In genomic region chr2:26907109-26907508, GRCm38 (mm10) we compare ENCODE assay signal across 8 mouse cellular contexts. TPM values are rescaled to one million over a fixed set of nuclear protein-coding genes. Genes with fewer than 3 reads are reported as not detected.
DNase-seq lines count a peak whose midpoint lies in the region; ATAC-seq lines count a peak whose summit lies in the region.

No protein-coding gene starts in this region.

- no peak overlapping the region for H3K27ac ChIP-seq in kidney, embryonic 16.5 days (ENCODE audit: low read length)

- H3K4me2 ChIP-seq in kidney, embryonic 16.5 days (replicated peaks; ENCODE audit: low read depth, low read length), result no peak overlapping the region

- H3K4me1 ChIP-seq in kidney, embryonic 16.5 days (ENCODE audit: insufficient read depth, low read length), result peaks cover 39% of the 10 kb centered on the region

- DNase-seq in CD4-positive, CD25-positive, alpha-beta regulatory T cell, adult 2 months (ENCODE audit: low read depth, low spot score), result peak; percentile 73
- DNase-seq in kidney, adult 18-20 months, result peak; percentile 59
- DNase-seq in ZHBTc4 (ENCODE audit: low read depth, low spot score), result peak; percentile 54
- peak; percentile 60 to 83 for DNase-seq in kidney, postnatal 36 days
- DNase-seq in splenic B cell, adult 2 months (ENCODE audit: low read depth, low spot score), result peak; percentile 75
- DNase-seq in left cerebral cortex, adult 18-20 months (ENCODE audit: low spot score in 2 of 2), result no peak

- peaks cover 36% of the 10 kb centered on the region for H3K36me3 ChIP-seq in kidney, embryonic 16.5 days (ENCODE audit: insufficient read depth, low read length)
- H3K36me3 ChIP-seq in splenic B cell, adult 2 months (ENCODE audit: control insufficient read depth, insufficient read depth, low read length, poor library complexity, severe bottlenecking), result peaks cover 5% of the 10 kb centered on the region

- H3K27me3 ChIP-seq in kidney, embryonic 16.5 days (ENCODE audit: insufficient read depth, low read length), result no peaks in the 10 kb centered on the region
- H3K27me3 ChIP-seq in splenic B cell, adult 2 months (ENCODE audit: control insufficient read depth, insufficient read depth, low read length, poor library complexity, severe bottlenecking), result no peaks in the 10 kb centered on the region

- WGBS in kidney, embryonic 16.5 days, result 42% methylated on average over 4 of the region's 4 CpGs

- no peaks in the 10 kb centered on the region for H3K9me3 ChIP-seq in kidney, embryonic 16.5 days (ENCODE audit: low read length)

- ATAC-seq in CD4-positive, CD25-positive, alpha-beta regulatory T cell, adult 4 months, result no peak
- ATAC-seq in kidney, embryonic 16.5 days (ENCODE audit: low FRiP score, low TSS enrichment), result no peak

- no peak overlapping the region for H3K9ac ChIP-seq in kidney, embryonic 16.5 days (replicated peaks; ENCODE audit: low read length)

- H3K4me3 ChIP-seq in kidney, embryonic 16.5 days (ENCODE audit: low read length), result no peak overlapping the region

RNA-seq across cellular contexts. Expression of gene Med22, which starts 3.4 kb away (rescaled TPM):
- 10 to 100 TPM; 10.6 to 19.6 TPM for polyA plus RNA-seq in CD4-positive, CD25-positive, alpha-beta regulatory T cell, adult 4 months (2017; shearing (Covaris generic))
- 62.6 and 62.9 TPM in 2 replicates for polyA plus RNA-seq in kidney, embryonic 16.5 days (2015; fragmentation: Nextera tagmentation; extraction: Ambion mirVana)
- 10 to 100 TPM; 42.5 to 49.2 TPM for total RNA-seq in left cerebral cortex, adult 18-20 months (2021)

RNA-seq across cellular contexts. Expression of gene Rpl7a, which starts 3.5 kb away (rescaled TPM):
- polyA plus RNA-seq in CD4-positive, CD25-positive, alpha-beta regulatory T cell, adult 4 months (2017; shearing (Covaris generic)), result 1,000 to 10,000 TPM in 1 of 2 experiments, 100 to 1,000 TPM in 1; 646 to 1,008 TPM
- polyA plus RNA-seq in kidney, embryonic 16.5 days (2015; fragmentation: Nextera tagmentation; extraction: Ambion mirVana), result 574 and 624 TPM in 2 replicates
- total RNA-seq in left cerebral cortex, adult 18-20 months (2021), result 100 to 1,000 TPM; 228 to 233 TPM

RNA-seq across cellular contexts. Expression of gene Surf6, which starts 4.4 kb away (rescaled TPM):
- polyA plus RNA-seq in CD4-positive, CD25-positive, alpha-beta regulatory T cell, adult 4 months (2017; shearing (Covaris generic)), result 10 to 100 TPM; 27.3 to 56.2 TPM
- 34.2 and 34.7 TPM in 2 replicates for polyA plus RNA-seq in kidney, embryonic 16.5 days (2015; fragmentation: Nextera tagmentation; extraction: Ambion mirVana)
- total RNA-seq in left cerebral cortex, adult 18-20 months (2021), result 10 to 100 TPM; 27.1 to 29.1 TPM

RNA-seq across cellular contexts. Expression of gene Surf2, which starts 9.1 kb away (rescaled TPM):
- 10 to 100 TPM; 51.4 to 64.4 TPM for polyA plus RNA-seq in CD4-positive, CD25-positive, alpha-beta regulatory T cell, adult 4 months (2017; shearing (Covaris generic))
- 46.6 and 52.2 TPM in 2 replicates for polyA plus RNA-seq in kidney, embryonic 16.5 days (2015; fragmentation: Nextera tagmentation; extraction: Ambion mirVana)
- total RNA-seq in left cerebral cortex, adult 18-20 months (2021), result 10 to 100 TPM; 35.3 to 39.9 TPM

RNA-seq across cellular contexts. Expression of gene Surf1, which starts 9.2 kb away (rescaled TPM):
- polyA plus RNA-seq in CD4-positive, CD25-positive, alpha-beta regulatory T cell, adult 4 months (2017; shearing (Covaris generic)), result 100 to 1,000 TPM; 100 to 116 TPM
- 61.0 and 63.9 TPM in 2 replicates for polyA plus RNA-seq in kidney, embryonic 16.5 days (2015; fragmentation: Nextera tagmentation; extraction: Ambion mirVana)
- 100 to 1,000 TPM; 106 to 118 TPM for total RNA-seq in left cerebral cortex, adult 18-20 months (2021)

Comparison
In these comparisons a context has a peak if more than half of its experiments do, and no peak if none do; other contexts are left out.
1. DNase-seq: peak in CD4-positive, CD25-positive, alpha-beta regulatory T cell, adult 2 months (single experiment), kidney, adult 18-20 months (single experiment), ZHBTc4 (single experiment), kidney, postnatal 36 days (2 of 2) and splenic B cell, adult 2 months (single experiment); none in left cerebral cortex, adult 18-20 months (0 of 2).